Mouse (Mus musculus): ENCODE data around the gene Olfr658. TPM values are rescaled to one million over a fixed set of nuclear protein-coding genes. Genes with fewer than 3 reads are reported as not detected.

Gene Olfr658
- not detected in 2 replicates for polyA plus RNA-seq (2014; fragmentation: Nextera tagmentation; extraction: Ambion mirVana)

DNA sequence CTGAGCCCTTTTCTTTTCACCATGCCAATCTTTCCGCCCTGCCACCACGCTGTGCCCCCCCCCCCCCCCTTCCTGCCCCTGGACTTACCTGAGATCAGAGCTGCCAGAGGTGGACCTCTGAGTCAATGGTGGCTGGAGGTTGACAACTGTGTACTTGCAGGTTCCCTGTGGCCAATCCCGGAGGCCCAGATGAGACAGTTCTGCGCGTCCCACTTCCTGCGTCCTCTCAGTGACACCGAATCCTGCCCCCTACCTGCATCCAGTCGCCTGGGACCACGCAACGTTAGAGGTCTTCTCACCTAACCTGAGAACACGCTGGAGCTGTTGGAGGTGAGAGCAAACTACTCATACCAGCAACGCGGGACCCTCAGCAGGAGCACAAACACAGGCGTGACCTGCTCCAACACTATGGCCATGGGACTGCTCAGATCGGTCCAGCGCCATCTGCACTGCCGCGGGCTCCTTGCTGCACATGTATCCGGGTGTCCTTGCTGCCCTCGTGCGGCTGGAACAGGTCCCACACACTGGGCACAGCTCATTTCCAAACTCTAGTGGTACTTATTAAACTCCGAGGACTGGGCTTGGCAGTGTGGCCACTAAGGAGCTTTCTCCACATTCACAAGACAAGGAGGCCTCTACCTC, at the start of gene Olfr658:
Olfr658 (minus strand) TSS at position 465 of the 642 bp plus-strand sequence.
- no peaks in the 10 kb centered on the region for H3K9me3 ChIP-seq (ENCODE audit: control insufficient read depth, low read length)
- ATAC-seq (ENCODE audit: insufficient number of reproducible peaks, low FRiP score, low TSS enrichment, low read depth) (peak; percentile 82), DNase-seq (ENCODE audit: low spot score) (peak; percentile 76)
- no peaks in the 10 kb centered on the region for H3K36me3 ChIP-seq (ENCODE audit: control insufficient read depth, insufficient read depth, low read length)
- no peaks in the 10 kb centered on the region for H3K4me1 ChIP-seq (ENCODE audit: control insufficient read depth, insufficient read depth, low read length)
- H3K27me3 ChIP-seq (ENCODE audit: control insufficient read depth, insufficient read depth, low read length), result no peaks in the 10 kb centered on the region
- H3K4me2 ChIP-seq (ENCODE audit: low read depth, severe bottlenecking), result peak within 1 kb of the TSS; percentile 42
- 27% methylated on average over 22 of the region's 22 CpGs for WGBS
- H3K4me3 ChIP-seq (ENCODE audit: low read depth, low read length), result no peak within 1 kb of the TSS
- no peak within 1 kb of the TSS for H3K9ac ChIP-seq (ENCODE audit: low read length)
- no peak within 1 kb of the TSS for H3K27ac ChIP-seq (replicated peaks; ENCODE audit: low read depth, low read length)

GRCm38 (mm10) chr7:104686201-104686600, 39.1 kb upstream of the Olfr658 start, which contains the start of gene Olfr661:
Olfr661 (plus strand) TSS chr7:104686501.
- no peak within 1 kb of the TSS for H3K4me2 ChIP-seq (ENCODE audit: low read depth, severe bottlenecking)
- H3K27me3 ChIP-seq (ENCODE audit: control insufficient read depth, insufficient read depth, low read length), result no peaks in the 10 kb centered on the region
- no peaks in the 10 kb centered on the region for H3K4me1 ChIP-seq (ENCODE audit: control insufficient read depth, insufficient read depth, low read length)
- ATAC-seq (ENCODE audit: insufficient number of reproducible peaks, low FRiP score, low TSS enrichment, low read depth) (no peak), DNase-seq (ENCODE audit: low spot score) (no peak)
- no peak within 1 kb of the TSS for H3K4me3 ChIP-seq (ENCODE audit: low read depth, low read length)
- H3K9ac ChIP-seq (ENCODE audit: low read length), result no peak within 1 kb of the TSS
- H3K36me3 ChIP-seq (ENCODE audit: control insufficient read depth, insufficient read depth, low read length), result no peaks in the 10 kb centered on the region
- WGBS, result 93% methylated on average over 2 of the region's 2 CpGs
- H3K9me3 ChIP-seq (ENCODE audit: control insufficient read depth, low read length), result no peaks in the 10 kb centered on the region
- no peak within 1 kb of the TSS for H3K27ac ChIP-seq (replicated peaks; ENCODE audit: low read depth, low read length)

- H3K27ac ChIP-seq (replicated peaks; ENCODE audit: low read depth, low read length), result no peak within 1 kb of the TSS
- H3K4me1 ChIP-seq (ENCODE audit: control insufficient read depth, insufficient read depth, low read length), result no peaks in the 10 kb centered on the region
- H3K36me3 ChIP-seq (ENCODE audit: control insufficient read depth, insufficient read depth, low read length), result no peaks in the 10 kb centered on the region
- no peak within 1 kb of the TSS for H3K9ac ChIP-seq (ENCODE audit: low read length)
- no peak for DNase-seq (ENCODE audit: low spot score)
- H3K4me3 ChIP-seq (ENCODE audit: low read depth, low read length), result no peak within 1 kb of the TSS
- no peaks in the 10 kb centered on the region for H3K27me3 ChIP-seq (ENCODE audit: control insufficient read depth, insufficient read depth, low read length)
- H3K9me3 ChIP-seq (ENCODE audit: control insufficient read depth, low read length), result no peaks in the 10 kb centered on the region
- no peak for ATAC-seq (ENCODE audit: insufficient number of reproducible peaks, low FRiP score, low TSS enrichment, low read depth)
- H3K4me2 ChIP-seq (ENCODE audit: low read depth, severe bottlenecking), result no peak within 1 kb of the TSS
- WGBS, result 90% methylated on average over 3 of the region's 3 CpGs
These were observed 19.3 kb upstream of the Olfr658 start, which contains the start of gene Olfr659 for GRCm38 (mm10) chr7:104666453-104666852. Olfr659 (plus strand) TSS chr7:104666753.

GRCm38 (mm10) chr7:104624494-104624893, 22.6 kb downstream of the Olfr658 start, which contains the start of gene Olfr657:
Olfr657 (plus strand) TSS chr7:104624794.
- no peaks in the 10 kb centered on the region for H3K27me3 ChIP-seq (ENCODE audit: control insufficient read depth, insufficient read depth, low read length)
- no peak within 1 kb of the TSS for H3K27ac ChIP-seq (replicated peaks; ENCODE audit: low read depth, low read length)
- H3K9ac ChIP-seq (ENCODE audit: low read length), result no peak within 1 kb of the TSS
- H3K9me3 ChIP-seq (ENCODE audit: control insufficient read depth, low read length), result no peaks in the 10 kb centered on the region
- no peak for DNase-seq (ENCODE audit: low spot score)
- no peak within 1 kb of the TSS for H3K4me3 ChIP-seq (ENCODE audit: low read depth, low read length)
- no peaks in the 10 kb centered on the region for H3K36me3 ChIP-seq (ENCODE audit: control insufficient read depth, insufficient read depth, low read length)
- no peaks in the 10 kb centered on the region for H3K4me1 ChIP-seq (ENCODE audit: control insufficient read depth, insufficient read depth, low read length)
- H3K4me2 ChIP-seq (ENCODE audit: low read depth, severe bottlenecking), result no peak within 1 kb of the TSS
- no peak for ATAC-seq (ENCODE audit: insufficient number of reproducible peaks, low FRiP score, low TSS enrichment, low read depth)

DNA sequence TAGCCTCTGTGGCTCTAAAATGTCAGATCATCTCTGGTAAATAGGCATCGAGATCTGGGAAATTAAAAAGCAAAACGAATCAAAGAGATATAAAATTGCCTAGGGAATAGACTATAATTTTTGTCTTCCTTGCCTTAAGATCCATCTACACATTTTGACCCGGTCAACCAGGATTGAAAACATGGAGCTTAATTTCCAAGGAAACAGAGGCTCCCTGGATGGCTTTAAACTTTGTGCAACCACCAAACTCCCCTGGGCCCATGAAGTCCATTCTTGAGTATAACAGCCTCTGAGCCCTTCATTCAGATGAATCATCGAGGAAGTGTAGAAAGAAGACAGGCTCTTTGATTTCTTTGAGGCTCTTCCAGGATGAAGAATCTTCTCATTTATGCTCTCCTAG, 33.5 kb downstream of the Olfr658 start, which contains the start of gene Olfr656:
Olfr656 (plus strand) TSS at position 301 of the 400 bp plus-strand sequence.
- Histone ChIP-seq H3K9me3 (ENCODE audit: control insufficient read depth, low read length) (no peaks in the 10 kb centered on the region), H3K4me3 (ENCODE audit: low read depth, low read length) (no peak within 1 kb of the TSS), H3K36me3 (ENCODE audit: control insufficient read depth, insufficient read depth, low read length) (no peaks in the 10 kb centered on the region), H3K9ac (ENCODE audit: low read length) (no peak within 1 kb of the TSS), H3K27ac (replicated peaks; ENCODE audit: low read depth, low read length) (no peak within 1 kb of the TSS), H3K27me3 (ENCODE audit: control insufficient read depth, insufficient read depth, low read length) (no peaks in the 10 kb centered on the region), H3K4me2 (ENCODE audit: low read depth, severe bottlenecking) (no peak within 1 kb of the TSS), H3K4me1 (ENCODE audit: control insufficient read depth, insufficient read depth, low read length) (no peaks in the 10 kb centered on the region)
- DNase-seq (ENCODE audit: low spot score) (no peak), ATAC-seq (ENCODE audit: insufficient number of reproducible peaks, low FRiP score, low TSS enrichment, low read depth) (no peak)
- WGBS, result 84% methylated on average over 4 of the region's 4 CpGs

GRCm38 (mm10) chr7:104604727-104605126, 42.4 kb downstream of the Olfr658 start:
- Histone ChIP-seq H3K36me3 (ENCODE audit: control insufficient read depth, insufficient read depth, low read length) (no peaks in the 10 kb centered on the region), H3K27me3 (ENCODE audit: control insufficient read depth, insufficient read depth, low read length) (no peaks in the 10 kb centered on the region), H3K9me3 (ENCODE audit: control insufficient read depth, low read length) (no peaks in the 10 kb centered on the region), H3K9ac (ENCODE audit: low read length) (no peak overlapping the region), H3K27ac (replicated peaks; ENCODE audit: low read depth, low read length) (no peak overlapping the region), H3K4me1 (ENCODE audit: control insufficient read depth, insufficient read depth, low read length) (no peaks in the 10 kb centered on the region), H3K4me3 (ENCODE audit: low read depth, low read length) (no peak overlapping the region), H3K4me2 (ENCODE audit: low read depth, severe bottlenecking) (no peak overlapping the region)
- no peak for DNase-seq (ENCODE audit: low spot score)
- no peak for ATAC-seq (ENCODE audit: insufficient number of reproducible peaks, low FRiP score, low TSS enrichment, low read depth)

DNA sequence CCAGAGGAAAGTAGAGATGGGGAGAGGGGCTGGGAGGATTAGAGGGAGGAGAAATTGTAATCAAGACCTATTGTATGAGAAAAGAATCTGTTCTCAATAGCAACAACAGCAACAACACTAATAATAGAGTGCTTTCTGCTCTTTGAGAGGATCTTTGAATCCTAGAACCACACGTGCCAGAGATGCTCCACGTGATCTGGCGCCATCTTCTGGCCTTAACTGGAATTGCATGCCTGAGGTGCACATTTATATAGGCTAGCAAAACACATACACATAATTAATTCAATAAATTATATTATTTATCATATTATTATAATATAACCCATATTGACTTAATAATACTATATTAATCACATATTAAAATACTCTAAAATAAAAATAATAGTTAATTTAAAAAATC, 43.9 kb downstream of the Olfr658 start:
- H3K4me1 ChIP-seq (ENCODE audit: control insufficient read depth, insufficient read depth, low read length), result no peaks in the 10 kb centered on the region
- H3K9me3 ChIP-seq (ENCODE audit: control insufficient read depth, low read length), result no peaks in the 10 kb centered on the region
- no peak overlapping the region for H3K9ac ChIP-seq (ENCODE audit: low read length)
- H3K27ac ChIP-seq (replicated peaks; ENCODE audit: low read depth, low read length), result no peak overlapping the region
- H3K36me3 ChIP-seq (ENCODE audit: control insufficient read depth, insufficient read depth, low read length), result no peaks in the 10 kb centered on the region
- no peak overlapping the region for H3K4me3 ChIP-seq (ENCODE audit: low read depth, low read length)
- no peaks in the 10 kb centered on the region for H3K27me3 ChIP-seq (ENCODE audit: control insufficient read depth, insufficient read depth, low read length)
- 1% methylated on average over 3 of the region's 3 CpGs for WGBS
- H3K4me2 ChIP-seq (ENCODE audit: low read depth, severe bottlenecking), result no peak overlapping the region
- DNase-seq (ENCODE audit: low spot score) (peak; percentile 65), ATAC-seq (ENCODE audit: insufficient number of reproducible peaks, low FRiP score, low TSS enrichment, low read depth) (no peak)

DNA sequence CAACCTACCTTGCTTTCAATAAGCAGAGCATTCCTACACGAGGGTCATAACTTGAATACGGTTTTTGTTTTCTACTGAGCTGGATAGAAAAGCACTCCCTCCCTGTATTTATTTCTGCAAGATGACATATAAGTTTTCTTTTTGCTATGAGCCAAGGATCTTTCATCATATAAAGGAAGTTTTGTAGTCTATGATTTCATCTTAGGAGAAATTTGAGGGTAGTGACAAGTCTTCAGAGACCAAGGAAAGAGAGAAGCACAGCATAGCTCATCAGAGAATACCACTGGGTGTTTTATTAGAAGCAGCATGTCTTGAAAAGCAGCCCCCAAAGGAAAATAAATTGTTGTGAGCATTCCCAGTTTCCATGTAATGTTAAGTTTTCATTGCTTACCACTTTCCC, 45.4 kb downstream of the Olfr658 start, which contains the start of gene Olfr655:
Olfr655 (minus strand) TSS at position 101 of the 400 bp plus-strand sequence.
- Histone ChIP-seq H3K9ac (ENCODE audit: low read length) (no peak within 1 kb of the TSS), H3K27me3 (ENCODE audit: control insufficient read depth, insufficient read depth, low read length) (no peaks in the 10 kb centered on the region), H3K27ac (replicated peaks; ENCODE audit: low read depth, low read length) (no peak within 1 kb of the TSS), H3K36me3 (ENCODE audit: control insufficient read depth, insufficient read depth, low read length) (no peaks in the 10 kb centered on the region), H3K4me3 (ENCODE audit: low read depth, low read length) (no peak within 1 kb of the TSS), H3K4me2 (ENCODE audit: low read depth, severe bottlenecking) (no peak within 1 kb of the TSS), H3K9me3 (ENCODE audit: control insufficient read depth, low read length) (no peaks in the 10 kb centered on the region), H3K4me1 (ENCODE audit: control insufficient read depth, insufficient read depth, low read length) (no peaks in the 10 kb centered on the region)
- 85% methylated on average over 2 of the region's 2 CpGs for WGBS
- ATAC-seq (ENCODE audit: insufficient number of reproducible peaks, low FRiP score, low TSS enrichment, low read depth), result no peak
- DNase-seq (ENCODE audit: low spot score), result no peak

Measured in limb, embryonic 11.5 days (tissue).